Mouse (Mus musculus) liver, adult 2 months (tissue): Measurements from ENCODE around the gene Cd24a. TPM values are rescaled to one million over a fixed set of nuclear protein-coding genes. Genes with fewer than 3 reads are reported as not detected.

Experiments
- DNase-seq: peaks from one replicate; pipeline ENCODE4 v3.0.0-alpha.2; 2011; ENCODE audit warnings: low read depth, low spot score; ENCODE audit errors: extremely low read depth
- H3K27ac ChIP-seq: fragments of 200-500 bp; replicated peaks from 2 replicates; pipeline ENCODE4 v1.5.1; 2012; ENCODE audit warnings: low read depth, mild to moderate bottlenecking, control low read depth, inconsistent platforms, low read length; ENCODE audit not compliant: insufficient read depth
- H3K27me3 ChIP-seq: fragments of 200-500 bp; 2 replicates; pipeline ENCODE4 v1.6.1; 2012; ENCODE audit warnings: mild to moderate bottlenecking, moderate library complexity, low read length, inconsistent platforms; ENCODE audit not compliant: control insufficient read depth, insufficient read depth
- H3K36me3 ChIP-seq: fragments of 200-500 bp; 2 replicates; pipeline ENCODE4 v1.6.1; 2012; ENCODE audit warnings: low read length, inconsistent platforms; ENCODE audit not compliant: control insufficient read depth, insufficient read depth
- H3K4me1 ChIP-seq: fragments of 200-500 bp; 2 replicates; pipeline ENCODE4 v1.6.1; 2011; ENCODE audit warnings: low read length; ENCODE audit not compliant: control insufficient read depth, insufficient read depth
- H3K4me3 ChIP-seq: fragments of 200-500 bp; 2 replicates; pipeline ENCODE4 v1.5.1; 2011; ENCODE audit warnings: low read depth, mild to moderate bottlenecking, control low read depth, low read length, moderate library complexity; ENCODE audit not compliant: insufficient read depth
- H3K79me2 ChIP-seq: fragments of 200-500 bp; 2 replicates; pipeline ENCODE4 v1.6.1; 2012; ENCODE audit warnings: inconsistent platforms, mild to moderate bottlenecking, low read length, moderate library complexity; ENCODE audit not compliant: control insufficient read depth, insufficient read depth
- H3K9ac ChIP-seq: fragments of 200-500 bp; 2 replicates; pipeline ENCODE4 v1.6.1; 2012; ENCODE audit warnings: low read depth, mild to moderate bottlenecking, control low read depth, inconsistent platforms, low read length
- CTCF ChIP-seq: fragments of 200-500 bp; IDR thresholded peaks from 2 replicates; pipeline ENCODE4 v1.5.1; 2011; ENCODE audit warnings: low read depth, low read length, control low read depth
- POLR2A ChIP-seq: fragments of 200-500 bp; IDR thresholded peaks from 2 replicates; pipeline ENCODE4 v1.6.1; 2011; ENCODE audit warnings: low read length, control low read depth; ENCODE audit not compliant: insufficient read depth; ENCODE audit errors: extremely low read depth
- WGBS: fragments of 180-500 bp; shearing (Covaris S2); methylation state at CpG from one replicate; pipeline ENCODE4 v1.1.7; 2018; 5-methylcytosine and 5-hydroxymethylcytosine counted together
- polyA plus RNA-seq: library from polyadenylated mRNA; depleted of rRNA; stranded (reverse); fragments of >200 nt; gene quantifications from 2 replicates; pipeline ENCODE4 v1.2.3, GENCODE M21; 2012
- total RNA-seq: library from RNA; depleted of rRNA; stranded (reverse); fragments of >200 nt; gene quantifications from 2 replicates; pipeline ENCODE4 v1.2.3, GENCODE M21; 2014

The Cd24a gene
- total and polyA plus RNA-seq, 2 experiments: 1.7 to 5.7 TPM

GRCm38 (mm10) chr10:43588470-43589177, 10.5 kb downstream of the Cd24a start:
- no peak for DNase-seq
- H3K4me1 ChIP-seq: no peaks in the 10 kb centered on the region

GRCm38 (mm10) chr10:43591477-43591876, 13.4 kb downstream of the Cd24a start:
- Histone ChIP-seq H3K36me3 (no peaks in the 10 kb centered on the region), H3K27me3 (no peaks in the 10 kb centered on the region), H3K4me1 (no peaks in the 10 kb centered on the region), H3K4me3 (no peak overlapping the region), H3K27ac (no peak overlapping the region), H3K9ac (no peak overlapping the region), H3K79me2 (no peaks in the 10 kb centered on the region)
- 80% methylated on average over 10 of the region's 10 CpGs for WGBS
- no peak for DNase-seq
- TF ChIP-seq POLR2A: no peak
- no peak for TF ChIP-seq CTCF

More at GRCm38 (mm10) chr10:43588470-43589177, 10.5 kb downstream of the Cd24a start:
- TF ChIP-seq POLR2A: no peak
- no peak for TF ChIP-seq CTCF
- no peaks in the 10 kb centered on the region for H3K79me2 ChIP-seq
- H3K27ac ChIP-seq: no peak overlapping the region
- H3K27me3 ChIP-seq: no peaks in the 10 kb centered on the region
- no peak overlapping the region for H3K9ac ChIP-seq
- no peak overlapping the region for H3K4me3 ChIP-seq
- no peaks in the 10 kb centered on the region for H3K36me3 ChIP-seq
- WGBS: 77% methylated on average over 8 of the region's 8 CpGs

- no peak for DNase-seq
- no peak overlapping the region for H3K27ac ChIP-seq
- no peak overlapping the region for H3K9ac ChIP-seq
- no peaks in the 10 kb centered on the region for H3K79me2 ChIP-seq
- 90% methylated on average over 5 of the region's 5 CpGs for WGBS
- no peaks in the 10 kb centered on the region for H3K27me3 ChIP-seq
- H3K4me1 ChIP-seq: no peaks in the 10 kb centered on the region
- no peaks in the 10 kb centered on the region for H3K36me3 ChIP-seq
- H3K4me3 ChIP-seq: no peak overlapping the region
- no peak for TF ChIP-seq CTCF
- TF ChIP-seq POLR2A: no peak
Observed at GRCm38 (mm10) chr10:43593182-43593581, 15.1 kb downstream of the Cd24a start.

- H3K4me1 ChIP-seq: no peaks in the 10 kb centered on the region
- H3K36me3 ChIP-seq: no peaks in the 10 kb centered on the region
- DNase-seq: no peak
- no peak overlapping the region for H3K9ac ChIP-seq
- H3K27me3 ChIP-seq: no peaks in the 10 kb centered on the region
- H3K79me2 ChIP-seq: no peaks in the 10 kb centered on the region
- WGBS: 81% methylated on average over 2 of the region's 2 CpGs
- H3K27ac ChIP-seq: no peak overlapping the region
- TF ChIP-seq POLR2A (no peak), CTCF (no peak)
- H3K4me3 ChIP-seq: no peak overlapping the region
Observed at GRCm38 (mm10) chr10:43594187-43594586, 16.1 kb downstream of the Cd24a start.

GRCm38 (mm10) chr10:43594894-43595293, 16.8 kb downstream of the Cd24a start:
- H3K9ac ChIP-seq: no peak overlapping the region
- no peaks in the 10 kb centered on the region for H3K4me1 ChIP-seq
- H3K4me3 ChIP-seq: no peak overlapping the region
- 53% methylated on average over 3 of the region's 3 CpGs for WGBS
- no peaks in the 10 kb centered on the region for H3K27me3 ChIP-seq
- H3K79me2 ChIP-seq: no peaks in the 10 kb centered on the region
- TF ChIP-seq CTCF (no peak), POLR2A (no peak)
- no peak for DNase-seq
- H3K36me3 ChIP-seq: no peaks in the 10 kb centered on the region
- no peak overlapping the region for H3K27ac ChIP-seq

- Histone ChIP-seq H3K4me1 (no peaks in the 10 kb centered on the region), H3K27ac (no peak overlapping the region), H3K9ac (no peak overlapping the region), H3K79me2 (no peaks in the 10 kb centered on the region), H3K36me3 (no peaks in the 10 kb centered on the region), H3K27me3 (no peaks in the 10 kb centered on the region), H3K4me3 (no peak overlapping the region)
- no peak for DNase-seq
- 85% methylated on average over 2 of the region's 2 CpGs for WGBS
- TF ChIP-seq CTCF (no peak), POLR2A (no peak)
Observed at GRCm38 (mm10) chr10:43598067-43598726, 20.1 kb downstream of the Cd24a start.
